Mouse (Mus musculus) urinary bladder, postnatal 25 days (tissue): Measurements from ENCODE around the gene Ccdc93.

Experiments used
- DNase-seq: peaks from one replicate; pipeline ENCODE4 v3.0.0; 2022; ENCODE audit warnings: low spot score

The Ccdc93 gene

DNA sequence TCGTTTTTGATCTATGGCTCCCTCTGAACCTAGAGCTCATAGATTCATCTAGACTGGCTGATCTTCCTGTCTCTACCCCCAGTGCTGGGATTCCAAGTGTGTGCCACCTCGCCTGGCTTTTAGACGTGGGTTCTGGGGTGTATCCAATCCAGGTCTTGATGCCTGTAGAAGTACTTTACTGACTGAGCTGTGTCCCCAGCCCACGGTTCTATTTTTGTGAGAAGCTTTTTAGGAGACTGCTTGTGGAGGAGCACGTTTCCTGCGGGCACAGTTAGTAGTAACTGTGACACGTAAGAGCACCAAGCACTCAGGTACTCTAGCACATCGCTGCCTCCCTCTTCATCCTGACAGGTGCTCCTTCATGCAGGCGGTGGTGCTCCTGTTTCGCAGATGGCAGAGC lies 16.4 kb downstream of the Ccdc93 start:
- DNase-seq = no peak

DNA sequence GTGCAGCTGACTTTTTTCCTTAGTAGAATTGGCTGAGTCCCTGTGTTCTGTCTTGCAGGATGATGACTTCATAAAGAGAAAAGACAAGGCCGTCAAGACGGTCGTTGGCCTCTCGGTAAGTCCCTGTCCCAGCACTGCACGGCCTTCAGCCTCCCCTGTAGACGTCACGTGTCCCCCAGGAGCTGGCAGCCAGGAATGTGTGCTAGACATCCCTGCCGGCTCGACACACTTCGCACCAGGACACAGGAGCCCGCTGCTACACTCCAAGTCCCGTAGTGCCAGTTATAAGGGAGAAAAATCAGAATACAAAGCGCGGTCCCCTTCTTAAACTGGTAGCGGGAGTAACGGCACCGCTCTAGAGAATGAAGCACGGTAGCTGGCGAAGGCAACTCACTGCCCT lies 17.3 kb downstream of the Ccdc93 start:
- no peak for DNase-seq

DNA sequence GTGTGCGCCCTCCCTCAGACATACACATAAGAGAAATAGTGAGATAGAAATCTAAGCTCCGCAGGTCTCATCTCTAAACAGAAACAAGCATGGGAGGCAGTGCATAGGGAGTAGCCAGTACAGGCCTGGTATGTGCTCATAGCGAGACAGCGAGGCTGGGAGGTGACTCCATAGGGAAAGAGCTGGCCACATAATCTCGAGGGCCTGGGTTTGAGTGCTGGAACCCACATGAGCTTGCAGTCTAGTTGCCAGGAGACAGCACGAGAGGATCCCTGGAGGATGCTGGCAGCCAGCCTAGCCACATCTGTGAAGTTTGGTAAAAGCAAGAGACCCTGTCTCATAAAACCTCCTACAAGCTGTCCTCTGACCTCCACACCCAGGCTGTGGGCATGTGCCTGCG lies 20.2 kb downstream of the Ccdc93 start:
- DNase-seq = no peak

DNA sequence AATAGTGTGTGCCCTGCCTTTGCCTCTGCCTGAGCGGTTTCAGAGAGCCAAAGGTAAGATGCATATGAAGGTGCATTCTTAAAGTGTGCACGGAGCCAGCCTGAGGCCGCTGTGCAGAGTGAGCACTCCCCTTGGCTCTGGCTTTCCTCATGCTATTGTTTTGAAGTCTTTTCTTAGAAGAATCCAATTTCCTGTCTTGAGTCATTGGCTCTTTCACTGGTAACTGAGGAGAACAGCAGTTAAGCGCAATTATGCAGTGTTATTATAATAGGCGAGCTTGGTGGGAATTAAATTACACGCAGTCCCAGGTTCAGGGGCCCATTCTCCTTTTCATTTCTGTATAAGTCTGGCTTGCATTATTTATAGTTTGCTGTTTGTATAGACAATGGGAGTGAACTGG lies 21.6 kb downstream of the Ccdc93 start:
- no peak for DNase-seq

DNA sequence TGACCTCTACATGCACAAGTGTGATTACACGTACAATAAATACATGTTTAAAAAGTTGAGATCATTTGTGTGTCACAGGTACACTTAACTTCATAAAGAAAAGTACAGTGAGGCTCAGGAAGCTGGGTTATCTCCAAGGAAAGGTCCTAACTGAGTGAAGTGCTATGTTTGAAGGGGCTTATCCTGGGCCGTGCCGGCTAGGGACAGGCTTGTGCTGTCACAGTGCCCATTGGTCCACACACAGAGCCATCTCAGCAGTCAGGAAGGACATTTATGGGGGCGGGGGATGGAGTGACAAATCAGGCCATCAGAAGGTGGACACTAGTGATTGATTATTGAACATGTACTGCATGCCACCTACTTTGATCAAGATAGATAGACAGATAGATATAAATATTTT lies 22.2 kb downstream of the Ccdc93 start:
- DNase-seq = no peak

DNA sequence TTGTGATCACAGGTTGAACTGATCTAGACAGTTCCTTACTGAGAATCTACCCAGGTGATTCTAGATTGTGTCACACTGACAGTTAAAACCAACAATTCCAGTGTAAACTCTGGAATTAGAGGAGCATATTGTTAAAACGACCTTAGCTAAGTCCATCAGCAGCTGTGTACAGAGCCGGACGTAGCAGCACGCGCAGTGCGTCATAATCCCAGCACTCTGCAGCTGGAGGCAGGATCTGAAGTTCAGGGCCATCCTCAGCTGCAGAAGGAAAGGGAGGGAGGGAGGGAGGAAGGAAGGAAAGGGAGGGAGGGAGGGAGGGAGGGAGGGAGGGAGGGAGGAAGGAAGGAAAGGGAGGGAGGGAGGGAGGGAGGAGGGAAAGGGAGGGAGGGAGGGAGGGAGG lies 24.1 kb downstream of the Ccdc93 start:
- DNase-seq = no peak

DNA sequence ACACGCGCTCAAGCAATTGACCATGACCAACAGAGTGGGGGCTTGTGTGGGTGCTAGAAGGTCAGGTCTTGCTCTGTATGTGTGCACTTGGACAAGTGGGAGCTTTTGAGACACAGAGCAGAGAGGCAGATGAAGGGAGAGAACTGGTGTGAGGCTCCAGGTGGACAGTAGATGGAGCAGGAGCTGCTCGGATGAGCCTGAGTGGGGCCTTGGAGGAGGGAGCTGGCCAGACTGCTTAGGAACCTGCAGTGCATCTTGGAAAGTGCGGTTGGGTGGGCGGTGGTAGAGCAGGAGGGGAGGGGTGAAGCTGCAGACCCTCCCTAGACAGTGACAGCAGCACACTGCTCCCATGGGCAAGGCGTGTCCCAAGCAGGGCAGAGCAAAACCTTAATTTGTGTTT lies 29.2 kb downstream of the Ccdc93 start:
- no peak for DNase-seq

DNA sequence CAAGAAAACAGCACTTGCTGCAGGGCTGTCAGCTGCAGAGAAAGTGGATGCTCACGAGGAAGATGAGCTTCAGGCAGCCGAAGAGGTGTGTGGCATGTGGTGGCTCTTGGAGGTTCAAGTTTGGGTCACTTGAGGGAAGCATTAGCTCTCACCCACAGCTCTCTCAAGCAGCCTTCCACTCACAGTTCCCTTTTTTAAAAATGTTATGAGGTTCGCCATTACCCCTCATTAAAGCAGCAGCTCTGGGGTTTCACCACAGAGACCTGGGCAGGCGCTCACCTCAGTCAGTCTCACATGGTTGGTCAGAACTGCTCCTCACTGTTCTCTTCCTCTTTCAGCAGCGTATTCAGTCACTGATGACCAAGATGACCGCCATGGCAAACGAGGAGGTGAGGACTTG lies 31.0 kb downstream of the Ccdc93 start:
- no peak for DNase-seq

DNA sequence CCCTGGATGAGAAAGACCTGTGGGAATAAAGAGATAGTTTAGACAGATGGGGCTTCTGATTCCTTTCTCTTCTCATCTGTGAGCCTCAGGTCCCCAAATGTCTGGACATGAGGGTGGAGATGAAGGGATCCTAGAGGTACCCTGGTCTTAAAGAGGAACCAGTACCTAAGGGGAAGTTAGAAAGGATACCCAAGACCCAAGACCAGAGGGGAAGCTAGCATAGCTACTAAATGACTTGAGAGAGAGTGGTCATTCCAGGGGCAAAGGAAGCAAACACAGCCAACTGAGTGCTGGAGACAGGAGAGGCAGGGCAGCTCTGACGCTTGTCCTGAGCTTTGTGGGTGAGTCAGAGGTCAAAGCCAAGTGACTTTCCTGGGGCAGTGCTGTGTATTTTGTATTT lies 31.8 kb downstream of the Ccdc93 start:
- DNase-seq = no peak

DNA sequence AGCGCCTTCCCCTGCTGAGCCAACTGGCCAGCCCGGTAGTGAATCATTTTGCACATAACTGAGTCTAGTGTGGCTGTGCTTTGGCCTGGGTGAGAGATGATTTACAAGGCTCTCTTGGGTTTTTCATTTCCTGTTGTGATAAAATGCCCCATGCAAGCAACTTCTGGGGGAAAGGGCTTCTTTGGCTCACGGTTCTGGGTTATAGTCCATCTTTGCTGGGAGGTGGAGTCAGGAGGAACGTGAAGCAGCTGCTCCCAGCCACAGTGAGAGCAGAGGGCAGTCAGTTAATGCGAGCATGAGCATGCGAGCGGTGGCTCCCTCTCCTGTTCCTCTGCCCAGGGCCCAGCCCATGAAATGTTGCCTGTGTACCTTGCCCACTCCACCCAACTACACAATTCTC lies 33.0 kb downstream of the Ccdc93 start:
- DNase-seq = no peak

DNA sequence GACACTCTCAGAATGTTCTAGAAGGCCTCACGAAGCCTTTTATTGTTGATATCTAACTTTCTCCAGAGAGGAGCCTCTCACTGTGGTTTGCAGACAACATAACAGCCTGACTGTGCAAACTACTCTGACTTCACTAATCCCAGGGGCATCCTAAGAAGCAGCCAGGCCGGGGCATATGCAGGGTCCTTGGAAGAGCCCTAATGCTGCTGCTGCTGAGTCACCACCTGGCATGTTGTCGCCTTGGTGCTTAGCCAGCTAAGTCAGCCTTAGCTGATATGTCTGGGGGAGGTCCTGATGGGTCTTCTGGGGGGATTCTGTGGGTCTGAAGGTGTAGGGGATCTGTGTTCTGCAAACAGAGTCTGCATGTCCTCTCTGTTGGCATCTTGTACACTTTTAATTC lies 35.4 kb downstream of the Ccdc93 start:
- no peak for DNase-seq

DNA sequence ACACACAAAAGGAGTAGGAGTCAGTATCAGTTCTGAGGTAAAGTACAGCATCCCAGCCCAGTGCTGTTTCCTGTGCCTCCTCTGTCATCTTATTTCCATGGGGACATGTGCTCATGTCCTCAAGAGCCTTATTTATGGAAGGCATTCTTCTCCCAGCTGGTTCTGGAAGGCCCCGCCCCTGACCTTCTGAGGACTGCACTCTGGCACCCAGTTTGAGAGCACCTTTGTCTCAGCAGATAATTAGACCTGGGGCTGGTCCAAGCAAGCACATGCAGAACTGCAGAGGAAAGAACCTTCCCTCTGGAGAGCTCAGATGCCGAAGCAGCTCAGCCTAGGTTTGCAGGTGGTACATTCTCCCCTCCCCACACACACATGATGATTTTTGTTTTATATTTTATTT lies 37.4 kb downstream of the Ccdc93 start:
- no peak for DNase-seq

DNA sequence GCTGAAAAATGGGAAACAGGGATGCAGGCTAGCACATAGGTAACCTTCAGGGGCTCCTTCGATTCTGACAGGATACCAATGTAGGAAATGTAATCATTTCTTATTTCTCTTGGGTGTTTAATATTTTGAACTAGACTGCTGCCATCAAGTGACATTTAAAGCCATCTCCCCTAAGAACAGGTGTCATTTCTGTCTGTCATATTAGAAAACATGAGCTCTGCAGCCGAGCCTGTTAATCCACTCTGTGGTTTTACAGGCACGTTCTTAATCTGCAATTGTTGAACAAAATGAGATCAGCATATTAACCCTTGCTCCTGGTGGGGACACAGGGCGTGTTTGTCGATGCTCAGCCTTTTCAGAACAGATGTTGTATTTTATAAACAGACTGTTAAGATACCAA lies 40.7 kb downstream of the Ccdc93 start:
- no peak for DNase-seq

DNA sequence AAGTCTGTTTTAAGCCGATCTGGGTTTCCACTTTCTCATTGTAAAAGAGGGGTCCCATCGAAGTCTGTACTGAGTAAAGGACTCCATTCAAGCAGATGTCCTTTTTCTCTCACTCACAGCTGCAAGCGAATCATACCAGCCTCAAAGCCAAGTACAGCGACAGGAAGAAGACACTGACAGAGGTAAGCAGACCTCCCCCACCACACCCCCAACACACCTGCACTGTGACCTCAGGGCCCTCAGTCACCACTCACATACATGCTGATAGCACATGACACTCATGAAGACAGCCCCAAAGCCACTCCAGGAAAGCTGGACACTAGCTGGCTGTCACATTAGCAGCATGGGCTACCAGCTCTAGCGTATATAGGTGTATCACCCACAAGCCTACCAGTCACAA lies 46.9 kb downstream of the Ccdc93 start:
- DNase-seq = no peak

DNA sequence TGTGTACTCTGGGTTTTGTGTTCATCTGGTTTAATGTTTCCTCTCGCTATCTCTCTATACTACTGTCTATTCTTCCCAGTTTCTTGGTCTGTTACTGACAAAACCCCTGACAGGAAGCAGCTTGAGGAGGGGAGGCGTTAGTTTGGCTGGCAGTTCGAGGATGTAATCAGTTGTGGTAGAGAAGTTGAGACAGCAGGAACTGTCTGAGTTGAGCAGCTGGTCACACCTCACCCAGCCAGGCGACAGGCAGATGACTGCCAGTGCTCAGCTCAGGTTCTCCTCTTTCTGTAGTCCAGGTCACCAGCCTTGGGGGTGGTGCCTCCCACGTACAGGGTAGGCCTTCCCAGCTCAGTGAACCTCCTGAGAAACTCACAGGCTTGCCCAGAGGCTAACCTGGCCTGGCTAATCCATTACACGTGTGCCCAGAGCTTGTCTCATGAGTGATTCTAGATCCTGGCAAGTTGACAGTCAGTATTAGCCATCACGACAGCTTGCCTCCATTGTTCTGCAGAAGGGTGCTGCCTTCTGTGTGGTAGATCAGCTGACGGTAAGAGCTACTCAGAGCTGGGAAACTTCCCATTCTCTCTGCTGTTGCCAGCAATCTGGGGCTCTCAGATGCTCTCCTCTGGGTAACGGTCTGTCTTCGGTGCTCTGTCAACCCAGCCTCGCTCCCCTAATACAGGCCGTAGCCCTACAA lies 47.6 kb downstream of the Ccdc93 start:
- no peak for DNase-seq

DNA sequence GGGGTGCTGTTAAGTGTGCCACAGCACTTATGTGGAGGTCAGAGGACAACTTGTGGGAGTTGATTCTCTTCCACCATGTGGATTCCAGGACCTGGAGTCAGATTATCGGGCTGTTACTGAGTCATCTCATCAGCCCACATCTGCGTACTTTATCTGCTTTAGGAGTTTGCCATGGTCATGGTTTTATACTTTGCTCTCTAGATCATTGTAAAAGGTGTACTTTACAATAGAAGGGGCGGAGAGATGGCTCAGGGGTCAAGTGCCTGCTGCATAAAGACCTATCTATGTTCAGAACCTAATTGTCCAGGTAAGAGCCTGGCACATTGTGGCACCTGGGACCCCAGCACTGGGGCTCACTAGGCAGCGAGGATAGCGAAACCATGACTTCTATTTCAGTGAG lies 48.6 kb downstream of the Ccdc93 start:
- DNase-seq = no peak

DNA sequence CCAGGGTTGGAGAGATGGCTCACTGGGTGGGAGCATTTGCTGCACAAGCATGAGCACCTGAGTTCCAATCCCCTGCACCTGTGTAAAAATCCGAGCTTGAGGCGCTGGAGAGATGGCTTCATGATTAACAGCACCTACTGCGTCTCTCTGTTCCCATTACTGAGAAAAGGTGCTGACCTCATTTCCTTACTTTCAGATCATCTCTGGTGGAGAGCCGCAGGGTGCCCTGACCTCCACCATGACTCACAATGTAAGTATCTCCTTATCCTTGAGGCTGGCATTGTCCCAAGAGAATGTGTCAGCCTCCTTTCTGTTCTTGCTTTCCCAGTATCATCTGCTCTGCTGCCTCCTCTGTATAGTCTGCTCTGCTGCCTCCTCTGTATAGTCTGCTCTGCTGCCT lies 52.2 kb downstream of the Ccdc93 start:
- no peak for DNase-seq

DNA sequence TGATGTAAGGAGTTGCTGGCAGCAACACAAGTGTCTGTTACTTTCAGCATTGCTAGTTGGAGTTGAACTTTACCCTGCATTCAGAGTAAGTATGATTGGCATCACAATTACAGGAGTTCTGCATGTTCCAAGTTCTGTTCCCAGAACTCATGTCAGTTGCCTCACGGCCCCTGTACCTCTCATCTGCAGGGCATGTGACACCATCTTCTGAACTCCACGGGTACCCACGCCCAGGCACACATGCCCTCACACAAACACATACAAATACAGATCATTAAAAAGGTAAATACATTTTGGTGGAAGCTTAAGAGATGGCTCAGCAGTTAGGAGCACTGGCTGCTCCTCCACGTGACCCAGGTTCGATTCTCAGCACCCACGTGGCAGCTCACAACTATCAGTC lies 56.0 kb downstream of the Ccdc93 start:
- DNase-seq = no peak

DNA sequence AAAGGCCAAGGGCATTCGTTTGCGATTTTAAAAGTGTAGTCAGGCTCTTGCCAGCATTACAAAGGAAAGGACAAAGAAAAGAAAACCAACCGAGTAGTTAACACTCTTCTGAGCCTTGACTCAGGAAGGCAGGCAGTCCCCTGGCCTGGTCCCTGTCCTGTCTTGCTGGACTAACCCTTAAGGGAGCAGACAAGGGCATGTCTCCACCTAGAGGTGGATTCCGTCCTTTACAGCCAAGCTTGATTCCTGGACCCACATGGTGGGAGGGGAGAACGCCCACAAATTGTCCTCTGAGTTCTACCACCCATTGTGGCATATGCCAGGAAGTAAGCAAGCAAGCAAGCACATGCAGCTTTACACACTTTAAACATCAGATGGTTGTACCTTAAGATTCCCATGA lies 59.4 kb downstream of the Ccdc93 start:
- no peak for DNase-seq

DNA sequence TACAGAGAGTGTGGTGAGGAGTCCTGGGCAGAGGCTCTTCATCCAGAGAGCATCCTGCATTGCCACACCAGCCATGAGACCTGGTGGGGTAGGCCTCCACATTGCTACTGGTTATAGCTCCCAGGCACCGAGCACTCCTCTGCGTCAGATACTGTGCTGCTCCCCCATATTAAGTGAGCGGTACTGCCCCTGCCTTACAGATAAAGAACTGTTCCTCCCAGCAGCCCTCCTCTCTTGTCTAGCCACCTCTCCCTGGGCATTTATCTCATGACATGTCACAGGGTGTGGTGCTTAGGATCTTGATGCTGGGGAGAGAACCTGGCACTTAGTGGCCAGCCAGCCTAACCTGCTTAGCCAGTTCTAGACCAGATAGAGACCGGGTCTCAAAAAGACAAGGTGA lies 66.2 kb downstream of the Ccdc93 start:
- DNase-seq = no peak

DNA sequence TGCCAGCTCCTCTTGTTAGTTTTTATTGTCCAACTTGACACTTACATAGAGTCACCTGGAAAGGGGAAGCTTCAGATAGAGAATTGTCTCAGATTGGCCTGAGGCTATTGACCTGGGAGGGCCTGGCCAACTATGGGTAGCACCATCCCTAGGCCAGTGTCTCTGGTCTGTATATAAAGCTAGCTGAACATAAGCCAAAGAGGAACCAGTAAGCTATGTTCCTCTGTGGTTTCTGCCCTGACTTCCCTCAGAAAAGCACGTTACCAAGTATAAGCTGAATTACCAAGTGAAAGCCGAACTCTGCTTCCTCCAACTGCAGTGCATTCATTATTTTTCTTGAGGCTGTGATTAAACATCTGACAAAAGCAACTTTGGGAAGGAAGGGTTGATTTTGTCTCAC lies 77.9 kb downstream of the Ccdc93 start:
- DNase-seq = no peak

DNA sequence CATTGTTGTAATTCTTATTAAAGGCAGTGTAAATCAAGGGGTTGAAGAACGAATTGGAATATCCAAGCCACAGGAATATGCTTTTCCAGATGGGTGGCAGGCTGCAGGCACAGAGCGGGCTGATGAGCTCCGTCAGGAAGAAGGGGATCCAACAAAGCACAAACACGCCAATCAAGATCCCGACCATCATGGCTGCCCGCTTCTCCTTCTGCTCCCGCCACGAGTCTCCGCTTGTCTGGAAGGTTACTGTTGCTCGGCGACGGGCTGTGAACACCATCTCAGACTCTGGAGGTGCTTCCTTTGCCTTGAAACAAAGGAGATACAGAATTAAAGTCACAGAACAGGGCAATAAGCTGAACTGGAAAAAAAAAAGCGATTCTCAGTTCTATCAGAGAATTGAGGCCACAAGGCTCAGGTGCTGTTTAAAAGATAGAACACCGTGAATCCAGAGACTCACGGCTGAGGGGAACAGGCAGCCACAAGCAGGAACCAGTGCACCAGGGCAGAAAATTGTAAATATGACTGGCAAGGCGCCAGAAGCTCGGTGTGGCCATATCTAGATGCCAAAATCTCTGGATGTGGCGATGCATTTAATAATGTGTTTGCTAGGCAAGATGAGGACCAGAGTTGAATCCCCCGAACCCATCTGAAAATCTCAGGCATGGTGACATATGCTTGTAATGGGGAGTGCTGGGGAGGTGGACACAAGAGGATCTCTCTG lies 79.7 kb downstream of the Ccdc93 start:
- DNase-seq = no peak

DNA sequence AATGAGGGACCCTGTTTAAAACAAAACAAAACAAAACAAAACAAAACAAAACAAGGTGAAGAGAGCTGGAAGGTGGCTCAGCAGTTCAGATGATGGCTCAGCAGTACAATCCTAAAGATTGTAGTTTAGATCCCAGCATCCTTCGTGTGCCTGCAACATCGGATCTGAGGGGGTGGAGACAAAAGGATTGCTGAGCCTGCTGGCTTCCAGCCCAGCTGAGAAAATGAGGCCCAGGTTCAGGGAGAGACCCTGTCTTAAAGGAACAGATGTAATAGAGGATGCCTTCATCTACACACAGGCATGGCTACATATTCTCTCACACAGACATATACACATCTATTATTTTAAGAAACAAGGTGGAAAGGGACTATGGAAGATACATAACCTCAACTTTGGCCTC lies 80.3 kb downstream of the Ccdc93 start:
- no peak for DNase-seq

DNA sequence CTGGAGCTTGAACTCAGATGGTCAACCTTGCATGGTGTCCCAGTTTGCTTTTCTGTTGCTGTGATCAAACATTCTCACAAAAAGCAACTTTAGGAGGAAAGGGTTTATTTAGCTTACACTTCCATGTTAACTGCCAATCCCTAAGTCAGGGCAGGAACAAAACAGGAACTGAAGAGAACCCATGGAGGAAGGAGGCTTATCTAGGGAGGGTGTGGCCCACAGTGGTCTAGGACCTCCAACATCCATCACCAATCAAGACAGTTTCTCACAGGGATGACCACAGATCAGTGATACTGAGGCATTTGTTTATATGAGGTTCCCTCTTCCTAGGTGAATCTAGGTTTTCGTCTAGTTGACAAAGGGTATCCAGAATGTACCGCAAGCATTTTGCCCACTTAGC lies 81.1 kb downstream of the Ccdc93 start:
- DNase-seq = no peak
